18 mouse cellular contexts compared by ENCODE assay signal in genomic region chr5:52982056-52982455, GRCm38 (mm10). TPM values are rescaled to one million over a fixed set of nuclear protein-coding genes. Genes with fewer than 3 reads are reported as not detected.
DNase-seq lines count a peak whose midpoint lies in the region; ATAC-seq lines count a peak whose summit lies in the region.
"Had no signal": no experiment of that assay in that cellular context is flagged by ENCODE, and none has a peak within 500 bp of the region (broad histone marks: within the 10 kb centered on the region; RNA-seq: fewer than 3 reads in every experiment).

No protein-coding gene starts in this region.

- peak; percentile 88 for ATAC-seq in frontal cortex, adult (ENCODE audit: low TSS enrichment)
- no peak for ATAC-seq in erythroblast, adult 5-6 weeks (replicated peaks; ENCODE audit: low FRiP score, poor library complexity, severe bottlenecking)
- ATAC-seq: activated CD4-positive, CD25-positive, alpha-beta regulatory T cell, adult 4 months; forebrain, embryonic 14.5 days had no signal

- DNase-seq in frontal cortex, postnatal 25 days (ENCODE audit: low spot score in 2 of 2): no peak
- DNase-seq in layer of hippocampus, adult 9-11 months: peak; percentile 26
- no peak for DNase-seq in layer of hippocampus, adult 9-10 months (ENCODE audit: low spot score)
- DNase-seq in right cerebral cortex, adult 2 months (ENCODE audit: low spot score in 2 of 2): peak; percentile 6 to 31
- DNase-seq in right cerebral cortex, postnatal 14 days: no peak
- DNase-seq: adrenal gland, adult 8-10 months; adrenal gland, postnatal 25 days; cerebellum, adult 18-20 months; cerebellum, adult 9-10 months; cerebellum, postnatal 14 days; gastrocnemius, adult 2 months; gastrocnemius, postnatal 14 days; heart, adult 11 months had no signal

RNA-seq across cellular contexts. Expression of gene Slc34a2, which starts 55.8 kb away (rescaled TPM):
- total RNA-seq in erythroblast, adult 5-6 weeks (2015; ENCODE audit: low replicate concordance): not detected in 2 replicates
- total RNA-seq in erythroblast, adult 5-6 weeks (2017; ENCODE audit: low replicate concordance): not detected in 2 replicates
- total RNA-seq: adrenal gland, adult 8-10 months; adrenal gland, postnatal 25 days; gastrocnemius, adult 2 months; gastrocnemius, postnatal 14 days; hematopoietic stem cell, adult 5-6 weeks had no signal

Comparison
In these comparisons a context has a peak if more than half of its experiments do, and no peak if none do; other contexts are left out.
1. DNase-seq: peak in layer of hippocampus, adult 9-11 months (single experiment) and right cerebral cortex, adult 2 months (2 of 2); none in frontal cortex, postnatal 25 days (0 of 2), layer of hippocampus, adult 9-10 months (single experiment) and right cerebral cortex, postnatal 14 days (single experiment).